Mouse (Mus musculus): ENCODE results near the gene Dlgap1.

Dlgap1 gene

DNA sequence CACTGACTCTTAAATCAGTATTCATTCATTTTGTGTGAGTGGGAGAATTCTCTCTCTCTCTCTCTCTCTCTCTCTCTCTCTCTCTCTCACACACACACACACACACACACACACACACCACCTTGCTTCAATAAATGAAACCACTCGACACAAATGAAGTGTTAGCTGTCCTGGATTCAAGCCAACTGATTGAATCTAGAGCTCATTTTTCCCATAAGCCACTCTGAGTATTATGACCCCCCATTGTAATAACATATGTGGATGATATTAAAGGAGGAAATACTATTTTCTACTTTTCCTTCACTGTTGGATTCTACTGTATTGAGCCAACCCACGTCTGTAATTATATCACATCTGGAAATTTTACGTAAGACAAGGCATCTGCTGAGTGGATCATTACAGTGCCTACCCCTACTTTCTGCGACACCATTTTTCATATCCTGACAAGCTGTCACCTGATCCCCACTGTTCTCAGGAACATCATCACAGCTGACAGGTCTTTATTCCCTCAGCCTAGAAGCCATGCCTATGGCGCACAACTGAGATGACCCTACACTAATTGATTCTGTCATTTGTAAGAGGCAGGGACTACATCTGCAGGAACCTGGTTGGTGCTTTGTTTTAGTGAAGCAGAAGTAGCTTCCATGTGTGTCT is 645.7 kb downstream of the Dlgap1 start:
- no peak for DNase-seq (ENCODE audit: low read depth, low spot score)

GRCm38 (mm10) chr17:70622493-70622892 is 653.6 kb downstream of the Dlgap1 start:
- no peak for DNase-seq (ENCODE audit: low read depth, low spot score)

GRCm38 (mm10) chr17:70626396-70626795 is 657.5 kb downstream of the Dlgap1 start:
- no peak for DNase-seq (ENCODE audit: low read depth, low spot score)

- DNase-seq (ENCODE audit: low read depth, low spot score), result no peak
Observed at GRCm38 (mm10) chr17:70626925-70627324, 658.1 kb downstream of the Dlgap1 start.

GRCm38 (mm10) chr17:70629653-70630378 is 660.9 kb downstream of the Dlgap1 start:
- DNase-seq (ENCODE audit: low read depth, low spot score), result peak; percentile 41

DNA sequence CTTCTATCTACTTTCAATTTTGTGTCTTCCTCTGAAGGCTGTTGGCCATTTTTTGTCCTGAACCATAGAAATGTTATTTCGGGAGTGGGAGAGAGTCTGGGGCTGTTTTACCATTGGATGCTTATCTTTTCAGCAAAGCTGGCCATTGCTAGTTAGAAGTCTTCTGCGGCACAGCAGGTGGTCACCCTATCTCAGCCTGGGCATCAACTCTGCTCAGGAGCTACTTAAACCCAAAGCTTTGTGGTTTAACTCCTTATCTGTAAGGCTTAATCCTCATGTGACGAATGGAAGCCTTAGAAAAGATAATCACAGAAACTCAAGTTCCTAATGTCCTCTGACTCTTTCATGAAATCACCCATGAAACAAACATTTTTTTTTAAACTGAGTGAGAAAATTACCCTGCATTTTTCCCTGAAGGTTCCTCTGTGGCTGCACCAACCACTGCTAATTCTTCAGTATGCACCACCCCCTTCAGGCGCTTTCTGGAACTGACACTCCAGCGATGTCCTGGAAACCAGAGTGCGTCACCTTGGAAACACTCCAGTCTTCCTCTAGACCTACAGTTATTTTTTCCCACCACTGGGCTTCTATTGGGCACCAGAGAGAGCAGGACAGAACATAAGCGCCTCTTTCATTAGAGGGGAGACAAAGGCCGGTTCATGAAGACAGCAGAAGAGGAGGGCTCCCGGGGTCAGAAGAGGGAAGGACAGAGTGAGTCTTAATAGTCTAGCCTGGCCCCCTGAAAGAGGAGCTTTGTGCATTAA is 664.5 kb downstream of the Dlgap1 start:
- DNase-seq (ENCODE audit: low read depth, low spot score), result peak; percentile 22

DNA sequence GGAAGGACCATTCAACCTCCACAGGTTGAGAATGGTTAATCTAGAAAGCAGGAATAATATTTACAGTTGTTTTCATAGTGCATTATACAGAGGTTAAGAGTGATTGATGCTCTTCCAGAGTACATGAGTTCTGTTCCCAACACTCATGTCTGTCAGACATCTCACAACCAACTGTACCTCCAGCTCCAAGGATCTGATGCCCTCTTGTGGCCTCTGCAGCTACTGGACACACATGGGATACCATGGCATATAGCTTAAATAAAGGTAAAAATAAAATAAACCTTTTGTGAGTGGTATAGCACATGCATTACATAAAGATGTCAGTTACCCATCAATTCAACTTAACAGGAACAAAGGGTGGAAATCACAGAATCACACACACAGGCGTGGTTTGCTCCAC is 674.3 kb downstream of the Dlgap1 start:
- DNase-seq (ENCODE audit: low read depth, low spot score), result no peak

DNA sequence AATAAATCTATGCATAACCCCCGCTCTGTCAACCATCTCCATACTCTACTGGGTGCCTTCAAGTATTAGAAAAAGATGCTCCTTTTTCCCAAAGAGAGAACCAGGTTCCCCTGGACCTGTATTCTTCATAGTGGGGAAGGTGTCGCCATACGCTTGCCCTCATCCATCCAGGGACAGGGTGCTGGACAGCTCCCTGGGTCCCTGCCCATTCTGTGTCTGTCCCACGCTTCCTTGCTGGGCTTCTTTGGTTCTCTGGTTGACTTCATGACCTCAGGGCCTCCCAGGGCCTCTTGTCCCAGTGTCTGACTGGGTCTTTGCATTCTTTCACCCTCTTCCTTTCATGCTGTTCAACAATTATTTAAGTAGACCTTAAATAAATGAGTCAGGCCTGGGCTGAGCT is 677.8 kb downstream of the Dlgap1 start:
- DNase-seq (ENCODE audit: low read depth, low spot score), result no peak

- DNase-seq (ENCODE audit: low read depth, low spot score), result no peak
Observed at GRCm38 (mm10) chr17:70661382-70661781, 692.5 kb downstream of the Dlgap1 start.

DNA sequence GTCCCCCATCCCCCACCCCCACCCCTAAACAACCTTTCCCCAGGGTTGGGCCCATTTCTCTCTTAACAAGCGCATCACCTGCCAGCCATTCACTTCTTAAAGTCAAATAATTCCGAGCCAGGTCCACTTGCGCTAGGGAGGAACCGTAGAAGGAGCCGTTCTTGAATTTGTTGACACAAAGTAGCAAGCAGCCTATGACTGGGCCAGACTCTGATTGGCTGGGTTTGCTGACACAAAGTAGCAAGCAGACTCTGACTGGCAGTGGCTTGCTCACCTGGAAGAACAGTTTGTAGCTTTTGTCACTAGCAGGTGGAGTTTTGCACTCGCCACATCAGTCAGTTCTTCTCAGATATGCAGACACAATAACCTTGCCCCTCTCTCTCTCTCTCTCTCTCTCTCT is 695.1 kb downstream of the Dlgap1 start:
- DNase-seq (ENCODE audit: low read depth, low spot score), result no peak

GRCm38 (mm10) chr17:70664484-70665040 is 695.7 kb downstream of the Dlgap1 start:
- DNase-seq (ENCODE audit: low read depth, low spot score), result no peak

DNA sequence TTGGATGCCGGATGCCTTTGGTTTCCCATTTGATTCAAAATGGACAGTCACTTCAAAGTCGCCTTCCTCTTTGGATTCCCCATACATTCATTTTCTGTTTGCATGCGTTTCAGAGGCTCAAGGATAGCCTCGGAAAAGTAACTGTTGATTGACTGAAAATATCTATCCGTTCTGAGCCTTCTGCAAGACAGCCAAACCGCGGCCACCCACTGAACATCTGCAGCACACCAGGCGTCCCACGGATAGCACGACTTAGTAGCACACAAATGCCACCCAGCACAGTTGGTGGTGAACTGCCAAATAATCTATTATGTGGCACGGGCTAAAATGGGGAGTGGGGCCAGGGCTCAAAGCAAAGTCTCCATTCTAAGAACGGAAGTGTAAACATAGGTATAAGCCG is 705.1 kb downstream of the Dlgap1 start:
- DNase-seq (ENCODE audit: low read depth, low spot score), result no peak

DNA sequence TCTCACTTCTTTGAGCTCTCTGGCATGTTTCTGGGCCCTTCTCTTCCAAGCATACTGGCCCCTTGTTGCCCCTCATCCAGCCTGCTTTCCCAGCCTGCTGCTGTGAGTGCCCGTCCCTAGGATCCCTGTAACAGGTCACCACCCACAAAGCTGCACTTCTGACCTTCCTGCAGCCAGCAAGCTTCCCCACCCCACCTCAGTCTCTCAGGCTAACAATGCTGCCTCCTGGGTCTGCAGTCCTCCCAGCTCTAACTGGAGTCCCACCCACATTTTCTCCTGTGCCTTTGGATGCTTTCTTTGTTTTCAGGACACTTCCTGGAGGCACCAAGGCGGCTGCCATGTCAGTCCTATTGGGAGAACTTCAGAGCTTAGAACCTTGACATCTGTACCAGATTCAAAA is 707.6 kb downstream of the Dlgap1 start:
- DNase-seq (ENCODE audit: low read depth, low spot score), result no peak

GRCm38 (mm10) chr17:70683561-70684167 is 714.8 kb downstream of the Dlgap1 start:
- peak; percentile 31 for DNase-seq (ENCODE audit: low read depth, low spot score)

- no peak for DNase-seq (ENCODE audit: low read depth, low spot score)
Observed at GRCm38 (mm10) chr17:70690174-70690573, 721.3 kb downstream of the Dlgap1 start.

DNA sequence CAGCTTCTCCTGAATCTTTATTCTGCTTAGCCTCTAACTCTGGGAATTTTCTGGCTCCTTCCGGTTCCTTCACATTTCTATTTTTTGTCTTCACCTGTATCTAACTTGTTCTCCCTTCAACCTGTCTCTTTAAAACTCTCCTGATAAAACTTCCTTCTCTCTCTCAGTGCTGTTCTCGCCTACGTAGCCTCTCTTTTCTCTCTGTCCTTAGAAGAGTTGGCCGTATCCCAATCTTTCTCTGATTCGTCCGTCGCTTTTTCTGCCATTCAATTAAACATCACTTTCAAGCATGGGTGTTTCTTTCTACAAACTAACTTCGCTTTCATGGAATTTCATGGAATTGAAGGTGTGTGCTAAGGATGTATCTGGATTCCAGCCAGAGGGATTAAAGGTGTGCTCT is 721.7 kb downstream of the Dlgap1 start:
- DNase-seq (ENCODE audit: low read depth, low spot score), result no peak

DNA sequence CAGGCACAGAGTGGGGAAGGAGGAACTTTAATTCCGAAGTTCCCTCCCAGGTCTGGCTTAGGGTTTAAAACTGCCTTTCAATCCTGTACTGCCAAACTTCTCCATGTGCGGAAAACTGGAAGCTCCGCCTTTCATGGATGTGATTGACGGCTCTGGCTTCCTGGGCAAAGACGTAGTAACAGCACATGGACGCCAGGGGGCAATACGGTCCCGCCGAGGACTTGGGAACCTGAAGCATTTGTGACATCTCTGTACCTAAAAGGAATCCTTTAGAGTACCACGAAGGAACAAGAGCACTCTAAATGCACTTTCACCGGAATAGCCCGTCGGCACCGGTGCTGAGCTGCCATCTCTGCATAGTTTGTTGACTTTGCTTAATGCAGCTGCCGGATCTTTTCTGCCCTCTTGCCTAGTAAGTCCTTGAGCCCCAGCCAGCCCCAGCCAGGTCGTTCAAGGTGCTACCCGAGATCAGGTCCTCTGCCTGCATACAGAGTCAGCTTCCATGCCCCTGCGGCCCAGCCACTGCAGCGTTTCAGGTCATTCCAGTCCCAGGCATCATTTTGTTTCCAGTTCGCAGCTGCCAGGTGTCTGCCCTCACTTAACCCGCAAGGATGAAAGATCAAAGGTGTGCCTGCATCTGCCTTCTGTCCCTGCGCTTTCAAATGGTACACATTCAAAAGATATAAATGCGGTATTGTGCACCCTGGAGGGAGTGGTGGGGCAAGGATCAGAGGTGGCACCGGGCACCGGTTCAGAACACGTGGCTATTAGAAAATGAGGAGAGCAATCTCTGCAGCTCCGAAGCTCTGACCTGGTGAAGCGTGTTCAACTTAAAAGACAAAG is 738.3 kb downstream of the Dlgap1 start:
- DNase-seq (ENCODE audit: low read depth, low spot score), result peak; percentile 56

DNA sequence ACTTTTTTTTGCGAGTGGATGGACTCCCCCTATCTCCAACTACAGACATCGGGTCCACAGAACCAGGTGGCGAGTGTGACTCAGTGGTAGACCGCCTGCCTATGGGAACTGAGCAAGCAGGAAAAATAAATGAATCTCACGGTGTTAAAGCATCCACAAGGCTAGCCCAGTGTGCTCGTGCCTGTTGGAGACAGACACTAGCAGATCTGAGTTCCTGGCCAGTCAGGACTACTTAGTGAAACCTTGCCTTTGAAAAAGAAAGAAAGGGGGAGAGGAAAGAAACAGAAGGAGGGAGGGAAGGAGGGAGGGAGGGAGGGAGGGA is 738.9 kb downstream of the Dlgap1 start:
- DNase-seq (ENCODE audit: low read depth, low spot score), result no peak

GRCm38 (mm10) chr17:70709545-70709944 is 740.7 kb downstream of the Dlgap1 start:
- no peak for DNase-seq (ENCODE audit: low read depth, low spot score)

DNA sequence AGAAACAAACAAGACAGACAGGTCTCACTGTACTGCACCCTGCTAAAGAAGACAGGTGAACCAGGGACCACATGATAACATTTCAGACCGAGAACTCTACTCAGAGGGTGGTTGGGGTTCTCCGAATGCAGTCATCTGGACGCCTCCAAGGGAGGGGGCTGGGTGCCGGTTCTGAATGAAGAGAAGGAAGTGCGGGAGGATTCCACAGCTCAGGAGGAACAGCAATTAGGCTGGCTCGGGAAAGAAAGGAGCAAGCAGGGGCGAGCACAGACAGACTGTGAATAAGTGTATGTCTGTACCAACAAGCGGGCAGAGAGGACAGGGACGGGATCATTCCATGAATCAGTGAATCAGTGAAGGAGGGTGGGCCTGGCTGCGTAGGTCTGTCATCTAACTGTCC is 744.6 kb downstream of the Dlgap1 start:
- DNase-seq (ENCODE audit: low read depth, low spot score), result no peak

- DNase-seq (ENCODE audit: low read depth, low spot score), result peak; percentile 56
Observed at GRCm38 (mm10) chr17:70719684-70720324, 750.9 kb downstream of the Dlgap1 start.
